Mouse (Mus musculus) cerebellum, adult (tissue): ENCODE measurements at regions not wholly inside any gene's neighbourhood (a gene's known extent, or its start where the extent isn't known, plus 50 kb on each side); places are given as distances from the start of the nearest gene placed in this dataset.
A peak's percentile ranks its signal among the peaks of the same experiment; 100 is the strongest.

Source experiments
- ATAC-seq: cut with Nextera tagmentation; 2 replicates; pipeline ENCODE4 v1.9.2; 2017; ENCODE audit warnings: mild to moderate bottlenecking, moderate library complexity, mixed read lengths; ENCODE audit not compliant: insufficient number of reproducible peaks, low FRiP score, low TSS enrichment

DNA sequence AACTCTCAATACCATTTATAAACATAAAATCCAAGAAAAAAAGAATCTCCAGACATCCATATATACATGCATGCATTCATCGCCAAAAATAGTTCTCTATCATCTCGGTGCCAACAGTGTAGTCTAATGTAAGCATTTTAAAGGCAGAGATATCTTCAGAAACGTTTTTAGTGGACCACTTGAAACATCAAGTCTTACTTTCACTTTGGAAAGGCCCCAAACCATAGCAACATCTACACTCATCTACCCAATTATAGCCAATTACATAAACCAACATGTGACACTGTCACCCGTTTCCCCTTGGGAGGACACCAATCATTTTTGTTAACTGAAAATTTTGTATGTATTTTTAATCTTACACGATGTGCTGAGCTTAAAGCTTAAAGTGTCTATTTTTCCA, 716.7 kb downstream of the Hace1 start:
- no peak for ATAC-seq

DNA sequence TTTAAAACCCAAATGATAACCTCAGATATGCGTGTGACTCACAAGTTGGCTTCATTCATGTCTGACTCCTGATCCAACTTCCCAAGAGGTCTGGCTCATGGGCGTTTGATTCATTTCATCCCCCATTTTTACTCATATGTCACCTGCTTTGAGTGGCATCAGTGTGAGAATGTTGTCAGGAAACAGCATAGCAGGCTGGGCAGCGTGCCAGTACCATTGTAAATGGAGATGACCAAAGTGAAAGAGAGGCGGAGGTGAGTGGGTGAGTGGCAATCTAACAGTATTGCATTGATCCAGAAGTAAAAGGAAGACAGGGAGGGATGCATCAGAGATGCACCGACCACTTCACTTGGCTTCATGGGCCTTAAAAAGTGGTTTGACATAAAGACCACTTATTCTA, 720.7 kb downstream of the Hace1 start:
- ATAC-seq, result no peak

DNA sequence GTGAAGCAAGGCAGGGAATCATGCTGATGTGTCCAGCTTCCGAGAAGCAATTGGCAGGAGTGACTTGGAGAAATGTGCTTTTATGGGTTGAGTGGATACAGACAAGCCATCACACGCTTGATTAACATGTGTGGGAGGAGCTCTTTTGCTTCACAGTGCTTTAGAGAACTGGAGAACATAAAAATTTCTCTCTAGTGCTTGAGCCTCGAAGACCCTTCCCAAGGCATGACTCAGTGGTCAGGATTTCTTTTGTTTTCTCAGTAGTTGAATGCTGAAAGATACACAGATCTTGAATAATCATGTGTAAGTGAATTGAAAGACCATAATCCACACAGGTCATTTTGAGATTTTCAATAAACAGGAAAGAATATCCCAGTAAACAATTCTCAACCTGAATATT, 721.9 kb downstream of the Hace1 start:
- no peak for ATAC-seq

DNA sequence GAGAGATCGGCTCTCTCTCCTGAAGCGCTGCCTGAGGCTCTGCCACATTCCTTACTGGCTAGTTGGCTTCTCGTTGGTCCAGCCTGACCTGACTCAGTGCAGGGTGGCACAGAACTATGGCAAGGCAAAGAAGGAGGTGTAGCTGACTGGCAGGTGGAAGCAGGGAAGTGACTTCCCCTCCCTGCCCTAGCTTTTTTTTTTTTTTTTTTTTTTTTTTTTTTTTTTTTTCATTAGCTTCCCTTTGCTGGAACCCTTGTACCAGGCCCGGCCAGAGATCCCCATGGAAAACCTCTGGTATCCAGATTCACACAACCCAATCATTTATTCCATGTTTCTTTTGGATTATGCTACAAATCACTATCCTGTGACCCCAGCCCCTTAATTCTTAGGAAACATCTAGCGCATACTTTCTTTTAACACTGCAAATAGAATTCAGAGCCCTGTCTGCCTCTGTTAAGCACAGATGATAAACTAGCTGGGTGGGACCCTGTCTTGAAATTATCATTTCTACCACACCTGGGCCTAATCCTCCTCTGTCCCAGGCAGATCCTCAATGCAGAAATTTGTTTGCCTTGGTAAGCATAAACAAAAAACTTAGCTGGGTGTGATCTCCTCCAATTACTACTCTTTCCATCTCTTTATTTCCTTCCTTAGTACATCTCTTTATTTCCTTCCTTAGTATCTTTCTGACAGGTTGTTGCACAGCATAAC, 742.9 kb downstream of the Hace1 start:
- no peak for ATAC-seq

DNA sequence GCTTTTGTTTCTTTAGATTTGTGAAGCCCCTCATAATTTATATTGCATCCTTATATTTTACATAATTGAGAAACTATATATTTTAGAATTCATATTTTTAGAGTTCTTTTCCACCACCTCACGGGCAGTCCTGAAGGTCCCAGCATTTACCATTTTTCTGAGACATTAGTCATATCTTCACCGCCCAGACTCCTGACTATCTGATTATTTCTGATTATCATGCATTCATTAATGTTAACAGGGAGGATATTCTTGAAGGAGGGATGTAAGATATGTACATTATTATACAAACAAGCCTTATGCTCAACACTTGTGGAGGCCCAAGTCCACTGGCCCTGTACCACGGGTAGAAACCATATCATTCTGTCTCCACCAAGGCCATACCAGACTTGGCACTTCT, 743.4 kb downstream of the Hace1 start:
- ATAC-seq, result no peak

DNA sequence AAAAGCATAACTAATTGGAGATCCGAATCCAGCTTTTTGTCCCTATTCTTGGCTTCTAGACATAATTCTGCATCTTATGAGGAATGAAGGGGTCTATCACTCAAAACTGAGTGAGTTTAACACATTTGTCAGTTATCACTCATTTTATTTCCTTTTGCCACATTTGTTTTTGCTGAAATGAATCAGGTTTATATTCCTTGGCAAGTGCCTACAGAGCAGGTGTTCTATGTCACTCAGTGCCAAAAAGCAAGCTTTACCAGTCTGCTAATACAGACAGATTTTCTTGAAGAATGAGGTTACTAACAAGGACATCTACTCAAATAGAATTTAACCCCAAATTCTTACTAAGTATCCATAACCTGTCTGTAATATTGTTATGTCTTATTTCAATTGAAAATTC, 751.4 kb downstream of the Hace1 start:
- ATAC-seq, result peak; percentile 82; the same call in 1 of the 2 replicates

DNA sequence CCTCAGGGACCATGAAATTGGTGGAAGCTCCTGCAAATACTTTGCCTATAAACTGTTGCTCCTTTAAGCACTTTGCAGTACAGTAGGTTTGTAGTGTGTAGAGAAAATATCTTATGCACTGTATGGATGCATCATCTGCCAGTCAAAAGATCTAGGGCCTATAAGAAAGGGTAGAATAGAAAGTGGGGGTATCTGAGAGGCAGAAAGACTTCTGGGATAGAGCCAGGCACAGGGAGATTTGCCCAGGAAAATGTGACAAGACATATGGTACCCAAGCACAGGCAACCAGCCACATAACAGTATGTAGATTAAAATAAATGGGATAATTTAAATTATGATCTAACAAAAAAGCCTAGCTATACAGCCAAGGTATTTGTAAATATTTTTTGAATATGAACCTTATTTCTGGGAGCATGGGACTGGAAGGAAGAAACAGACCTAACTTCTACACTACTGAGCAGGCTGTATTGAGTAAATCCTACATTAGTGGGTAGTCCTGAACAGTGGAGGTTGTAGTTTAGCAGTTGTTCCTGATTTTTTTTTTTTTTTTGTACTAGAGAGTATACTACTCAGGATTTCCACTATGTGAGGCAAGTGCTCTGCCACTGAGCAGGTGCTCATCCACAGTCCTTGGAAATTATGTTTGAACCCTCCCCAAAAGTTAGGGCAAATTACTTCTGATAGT, 754.1 kb downstream of the Hace1 start:
- ATAC-seq, result peak; percentile 79

DNA sequence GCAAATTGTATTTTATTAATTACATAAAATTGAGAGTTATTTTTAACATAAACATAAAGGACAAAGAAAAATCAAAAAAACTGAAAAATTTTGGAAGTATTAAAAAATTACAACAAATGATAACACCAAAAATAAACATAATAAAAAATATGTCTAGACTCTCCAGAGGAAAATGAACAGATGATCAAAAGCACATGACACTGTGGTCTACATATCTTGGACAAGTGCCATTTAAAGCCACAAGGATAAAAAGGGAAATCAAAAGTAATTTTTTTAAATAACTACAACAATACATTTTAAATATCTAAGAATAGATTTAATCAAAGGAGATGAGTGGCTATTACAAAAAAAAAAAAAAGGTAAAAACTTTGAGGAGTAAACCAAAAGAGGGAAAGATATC, 755.6 kb downstream of the Hace1 start:
- no peak for ATAC-seq

DNA sequence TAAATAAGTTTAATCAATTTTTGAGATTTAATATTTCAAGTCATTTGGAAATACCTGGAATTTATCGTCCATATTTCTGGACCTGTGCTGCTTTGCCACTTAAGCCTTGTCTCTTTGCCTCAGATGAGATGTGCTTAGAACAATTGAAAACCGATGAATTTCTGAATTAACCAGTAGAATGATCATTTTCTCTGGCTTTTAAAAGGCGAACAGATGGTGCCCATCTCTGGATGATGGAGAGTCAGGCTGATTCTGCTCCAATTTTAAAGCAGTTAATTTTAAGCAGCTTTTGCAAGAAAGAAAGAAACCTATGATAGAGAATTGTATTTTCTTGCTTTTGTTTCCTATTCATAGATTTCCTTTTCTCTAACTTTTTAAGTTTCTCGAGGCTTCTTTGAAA, 767.7 kb downstream of the Hace1 start:
- peak; percentile 89 for ATAC-seq

DNA sequence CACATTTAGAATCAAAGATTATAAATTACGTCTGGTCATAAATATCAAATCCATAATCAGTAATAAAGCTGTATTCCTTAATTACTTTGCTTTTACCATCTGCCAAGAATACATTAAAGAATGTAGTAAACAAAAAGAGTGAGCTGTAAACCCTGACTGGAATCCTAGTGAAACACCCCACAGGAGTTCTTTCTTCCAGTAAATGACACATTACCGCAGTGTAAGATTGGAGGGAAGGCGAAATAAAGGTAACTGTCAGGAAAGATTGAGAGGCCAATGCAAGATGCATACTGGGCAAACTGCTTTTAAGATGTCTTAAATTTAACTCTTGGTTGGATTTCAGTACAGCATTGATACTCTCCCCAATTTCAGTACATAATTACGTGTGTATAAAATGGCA, 772.0 kb downstream of the Hace1 start:
- no peak for ATAC-seq

DNA sequence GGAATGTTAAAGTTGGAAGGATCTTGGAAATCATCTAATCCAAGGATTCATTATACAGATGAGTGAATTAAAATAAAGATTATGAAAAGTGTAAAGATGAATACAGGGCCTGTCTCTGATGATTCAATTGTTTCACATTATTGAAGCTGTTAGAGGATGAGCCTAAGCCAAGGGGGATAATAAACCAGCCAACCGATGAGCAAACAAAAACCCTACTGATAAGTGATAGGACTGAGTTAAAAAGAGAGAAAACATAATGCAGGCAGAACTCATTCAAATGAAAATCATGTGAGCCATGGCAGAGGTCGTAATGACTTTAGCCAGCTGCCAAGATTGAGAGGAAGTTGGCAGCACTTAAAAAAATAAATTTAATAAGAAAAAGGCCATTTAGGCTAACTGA, 772.6 kb downstream of the Hace1 start:
- no peak for ATAC-seq

DNA sequence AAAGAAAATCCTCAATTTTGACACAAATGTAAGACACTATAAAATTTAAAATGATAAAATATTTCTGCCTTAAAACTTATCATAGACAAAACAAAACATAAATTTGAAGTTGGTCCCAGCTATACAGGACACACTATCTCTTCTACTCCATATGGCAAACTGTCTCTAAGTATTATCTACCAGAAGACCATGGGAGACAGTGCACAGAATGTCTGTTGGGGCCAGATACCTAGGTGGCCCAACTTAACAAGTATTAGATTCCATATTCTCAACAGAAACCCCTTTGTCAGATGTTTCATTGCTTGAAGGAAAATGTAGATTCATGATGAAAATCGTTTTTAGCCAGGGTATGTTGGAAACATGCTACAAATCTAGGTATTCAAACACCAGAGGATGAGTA, 779.1 kb downstream of the Hace1 start:
- no peak for ATAC-seq

DNA sequence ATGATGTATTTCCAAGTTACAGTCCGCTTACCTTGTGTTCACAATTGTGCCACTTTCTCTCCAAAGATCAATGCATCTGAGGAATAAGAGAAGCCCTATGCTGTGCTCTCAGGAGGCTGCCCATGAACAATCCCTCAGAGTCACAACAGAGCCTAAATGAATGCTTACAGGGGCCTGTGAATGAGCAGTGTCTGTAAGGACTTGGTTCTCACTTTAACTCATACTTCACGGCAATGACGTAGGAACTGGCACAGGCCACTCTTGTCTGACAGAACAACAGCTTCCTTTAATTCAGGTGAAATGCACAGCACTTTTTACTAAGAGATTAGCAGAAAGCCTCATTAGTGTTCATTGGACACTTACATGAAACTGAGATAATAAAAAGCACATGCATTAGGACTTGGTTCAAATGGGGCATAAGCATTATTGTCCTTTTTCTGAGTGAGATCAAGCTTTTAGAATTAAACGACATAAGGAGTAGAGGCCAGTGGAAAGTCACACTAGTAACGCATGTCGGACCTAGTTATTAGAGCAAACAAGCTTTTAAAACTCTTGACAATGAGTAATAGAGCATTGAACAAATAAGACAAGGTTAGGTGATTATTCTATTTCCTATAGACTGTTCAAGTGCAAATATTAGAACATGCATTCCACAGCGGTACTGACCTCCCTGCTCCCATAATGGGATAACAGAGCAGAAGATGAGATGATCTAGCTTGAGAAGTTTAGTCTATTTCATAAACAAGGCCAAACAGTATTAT, 796.3 kb downstream of the Hace1 start:
- no peak for ATAC-seq

DNA sequence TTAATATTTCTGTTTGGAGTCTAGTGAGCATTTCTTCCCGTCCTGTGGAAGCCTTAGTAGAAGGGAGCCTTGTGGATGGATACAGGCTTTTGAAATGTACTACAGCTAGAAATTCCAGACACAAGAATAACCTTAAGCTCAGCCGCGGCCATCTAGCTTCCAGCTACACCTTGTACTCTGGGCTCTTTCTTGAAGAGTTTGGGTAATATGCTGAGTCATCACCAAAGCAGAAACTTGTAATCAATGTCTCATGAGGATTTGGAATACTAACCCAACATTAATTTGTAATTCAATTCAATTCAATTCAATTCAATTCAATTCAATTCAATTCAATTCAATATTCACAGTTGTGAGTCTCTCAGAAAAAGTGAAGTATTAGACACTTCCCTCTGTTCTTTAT, 797.0 kb downstream of the Hace1 start:
- no peak for ATAC-seq

DNA sequence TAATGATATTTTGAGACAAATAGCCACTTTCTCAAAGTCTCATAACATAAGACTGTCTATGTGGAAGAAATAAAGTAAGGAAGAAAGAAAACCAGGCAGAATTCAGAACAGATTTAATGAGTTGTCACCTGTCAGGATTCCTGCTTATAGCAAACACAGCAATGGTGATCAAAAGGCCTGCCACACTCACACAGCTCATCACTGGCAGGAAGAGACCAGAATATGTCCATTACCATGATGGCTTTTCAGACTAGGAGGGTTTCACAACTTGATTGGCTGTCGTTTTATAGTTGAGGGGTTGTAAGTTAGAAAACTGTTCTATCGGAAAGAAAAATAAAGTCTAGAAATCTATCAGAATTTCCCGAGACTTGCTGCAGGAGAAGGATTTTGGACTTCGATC, 819.5 kb downstream of the Hace1 start:
- no peak for ATAC-seq

DNA sequence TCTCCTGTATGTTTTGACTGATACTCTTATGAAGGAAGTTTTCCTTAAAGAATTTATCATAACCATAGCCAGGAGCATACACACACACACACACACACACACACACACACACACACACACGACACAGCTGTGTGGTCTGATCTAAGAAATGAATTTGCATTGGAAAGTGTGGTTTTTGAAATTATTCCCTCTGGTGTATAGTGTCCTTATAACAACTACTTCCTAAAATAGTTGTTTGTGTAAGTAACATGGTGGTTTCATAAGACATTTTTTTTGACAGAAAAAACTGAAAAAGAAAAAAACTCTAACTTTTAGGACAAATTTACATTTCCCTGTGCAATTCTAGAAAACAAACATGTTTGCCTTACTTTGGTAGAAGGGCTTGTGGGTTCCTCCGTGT, 826.3 kb downstream of the Hace1 start:
- no peak for ATAC-seq
